Mouse (Mus musculus): Measurements from ENCODE around the gene Hectd4. TPM values are rescaled to one million over a fixed set of nuclear protein-coding genes. Genes with fewer than 3 reads are reported as not detected.
"Not testable (repeated sequence)": the region's sequence is repeated elsewhere in the genome, so short reads cannot be mapped to it uniquely, and the experiment has no call there.

Gene Hectd4
- polyA plus RNA-seq, 1 experiment from 2014 or later, result 4.8 TPM

GRCm38 (mm10) chr5:121307620-121308019, 87.6 kb downstream of the Hectd4 start:
- 85% methylated on average over 3 of the region's 3 CpGs for WGBS
- H3K27me3 ChIP-seq (replicated peaks), result no peaks in the 10 kb centered on the region
- no peak for ATAC-seq (ENCODE audit: insufficient read depth, low FRiP score, low read depth)

GRCm38 (mm10) chr5:121311576-121311975, 91.6 kb downstream of the Hectd4 start:
- 95% methylated on average over 8 of the region's 8 CpGs for WGBS
- Histone ChIP-seq H3K9me3 (no peaks in the 10 kb centered on the region), H3K4me1 (no peaks in the 10 kb centered on the region), H3K4me3 (replicated peaks) (no peak overlapping the region), H3K36me3 (peaks cover 67% of the 10 kb centered on the region), H3K27me3 (replicated peaks) (no peaks in the 10 kb centered on the region), H3K4me2 (no peak overlapping the region), H3K9ac (no peak overlapping the region), H3K27ac (no peak overlapping the region)
- no peak for ATAC-seq (ENCODE audit: insufficient read depth, low FRiP score, low read depth)

More at GRCm38 (mm10) chr5:121307620-121308019, 87.6 kb downstream of the Hectd4 start:
- peaks cover 70% of the 10 kb centered on the region for H3K36me3 ChIP-seq
- H3K4me2 ChIP-seq, result no peak overlapping the region
- no peaks in the 10 kb centered on the region for H3K4me1 ChIP-seq
- no peak overlapping the region for H3K4me3 ChIP-seq (replicated peaks)
- H3K9me3 ChIP-seq, result no peaks in the 10 kb centered on the region
- no peak overlapping the region for H3K9ac ChIP-seq
- no peak overlapping the region for H3K27ac ChIP-seq

- no peak overlapping the region for H3K27ac ChIP-seq
- WGBS, result 91% methylated on average over 10 of the region's 10 CpGs
- H3K4me3 ChIP-seq (replicated peaks), result no peak overlapping the region
- ATAC-seq (ENCODE audit: insufficient read depth, low FRiP score, low read depth), result no peak
- no peak overlapping the region for H3K9ac ChIP-seq
- no peaks in the 10 kb centered on the region for H3K4me1 ChIP-seq
- H3K27me3 ChIP-seq (replicated peaks), result no peaks in the 10 kb centered on the region
- no peaks in the 10 kb centered on the region for H3K9me3 ChIP-seq
- peaks cover 65% of the 10 kb centered on the region for H3K36me3 ChIP-seq
- H3K4me2 ChIP-seq, result no peak overlapping the region
These were observed 93.9 kb downstream of the Hectd4 start for GRCm38 (mm10) chr5:121313764-121314474.

GRCm38 (mm10) chr5:121326079-121326805, 106.2 kb downstream of the Hectd4 start:
- no peak overlapping the region for H3K9ac ChIP-seq
- WGBS, result 88% methylated on average over 14 of the region's 14 CpGs
- peaks cover 55% of the 10 kb centered on the region for H3K36me3 ChIP-seq
- H3K27me3 ChIP-seq (replicated peaks), result no peaks in the 10 kb centered on the region
- no peak for ATAC-seq (ENCODE audit: insufficient read depth, low FRiP score, low read depth)
- H3K4me3 ChIP-seq (replicated peaks), result no peak overlapping the region
- H3K4me2 ChIP-seq, result no peak overlapping the region
- no peaks in the 10 kb centered on the region for H3K9me3 ChIP-seq
- H3K4me1 ChIP-seq, result no peaks in the 10 kb centered on the region
- no peak overlapping the region for H3K27ac ChIP-seq

GRCm38 (mm10) chr5:121329333-121330058, 109.5 kb downstream of the Hectd4 start:
- no peaks in the 10 kb centered on the region for H3K9me3 ChIP-seq
- peaks cover 54% of the 10 kb centered on the region for H3K36me3 ChIP-seq
- no peak for ATAC-seq (ENCODE audit: insufficient read depth, low FRiP score, low read depth)
- no peaks in the 10 kb centered on the region for H3K27me3 ChIP-seq (replicated peaks)
- no peaks in the 10 kb centered on the region for H3K4me1 ChIP-seq
- WGBS, result 68% methylated on average over 11 of the region's 11 CpGs
- H3K27ac ChIP-seq, result peak overlapping the region; percentile 36
- peak overlapping the region; percentile 29 for H3K4me2 ChIP-seq
- H3K4me3 ChIP-seq (replicated peaks), result peak overlapping the region; percentile 17
- H3K9ac ChIP-seq, result no peak overlapping the region

- WGBS, result 81% methylated on average over 14 of the region's 19 CpGs
- H3K4me2 ChIP-seq; H3K27me3 ChIP-seq (replicated peaks); ATAC-seq (ENCODE audit: insufficient read depth, low FRiP score, low read depth); H3K4me1 ChIP-seq; H3K9me3 ChIP-seq; H3K9ac ChIP-seq: not testable (repeated sequence)
- Histone ChIP-seq H3K27ac (peak overlapping the region; percentile 59; the same call in 1 of the 2 replicates), H3K36me3 (peaks cover 53% of the 10 kb centered on the region), H3K4me3 (replicated peaks) (peak overlapping the region; percentile 17; the same call in 1 of the 2 replicates)
These were observed 110.3 kb downstream of the Hectd4 start for GRCm38 (mm10) chr5:121330154-121330816.

- Histone ChIP-seq H3K4me3 (replicated peaks) (no peak overlapping the region), H3K27me3 (replicated peaks) (no peaks in the 10 kb centered on the region), H3K36me3 (peaks cover 48% of the 10 kb centered on the region), H3K9me3 (no peaks in the 10 kb centered on the region), H3K27ac (no peak overlapping the region), H3K4me2 (no peak overlapping the region), H3K9ac (no peak overlapping the region), H3K4me1 (no peaks in the 10 kb centered on the region)
- no peak for ATAC-seq (ENCODE audit: insufficient read depth, low FRiP score, low read depth)
- WGBS, result 90% methylated on average over 10 of the region's 10 CpGs
These were observed 111.7 kb downstream of the Hectd4 start for GRCm38 (mm10) chr5:121331731-121332130.

- Histone ChIP-seq H3K27me3 (replicated peaks) (no peaks in the 10 kb centered on the region), H3K4me3 (replicated peaks) (no peak overlapping the region), H3K36me3 (peaks cover 51% of the 10 kb centered on the region), H3K9me3 (no peaks in the 10 kb centered on the region), H3K4me2 (no peak overlapping the region), H3K4me1 (no peaks in the 10 kb centered on the region), H3K9ac (no peak overlapping the region), H3K27ac (no peak overlapping the region)
- WGBS, result 92% methylated on average over 9 of the region's 9 CpGs
- ATAC-seq (ENCODE audit: insufficient read depth, low FRiP score, low read depth), result no peak
These were observed 114.0 kb downstream of the Hectd4 start for GRCm38 (mm10) chr5:121333976-121334375.

GRCm38 (mm10) chr5:121334454-121334853, 114.4 kb downstream of the Hectd4 start:
- no peaks in the 10 kb centered on the region for H3K4me1 ChIP-seq
- H3K27me3 ChIP-seq (replicated peaks), result no peaks in the 10 kb centered on the region
- H3K4me3 ChIP-seq (replicated peaks), result no peak overlapping the region
- H3K4me2 ChIP-seq, result no peak overlapping the region
- H3K9ac ChIP-seq, result no peak overlapping the region
- 89% methylated on average over 5 of the region's 5 CpGs for WGBS
- H3K9me3 ChIP-seq, result no peaks in the 10 kb centered on the region
- no peak overlapping the region for H3K27ac ChIP-seq
- peaks cover 50% of the 10 kb centered on the region for H3K36me3 ChIP-seq
- ATAC-seq (ENCODE audit: insufficient read depth, low FRiP score, low read depth), result no peak

- Histone ChIP-seq H3K27me3 (replicated peaks) (no peaks in the 10 kb centered on the region), H3K4me2 (no peak overlapping the region), H3K4me3 (replicated peaks) (no peak overlapping the region), H3K4me1 (no peaks in the 10 kb centered on the region), H3K9ac (no peak overlapping the region), H3K9me3 (no peaks in the 10 kb centered on the region), H3K36me3 (peaks cover 51% of the 10 kb centered on the region), H3K27ac (no peak overlapping the region)
- ATAC-seq (ENCODE audit: insufficient read depth, low FRiP score, low read depth), result no peak
- WGBS, result 82% methylated on average over 4 of the region's 4 CpGs
These were observed 115.4 kb downstream of the Hectd4 start for GRCm38 (mm10) chr5:121335426-121335825.

GRCm38 (mm10) chr5:121336009-121336408, 116.0 kb downstream of the Hectd4 start:
- no peaks in the 10 kb centered on the region for H3K9me3 ChIP-seq
- WGBS, result 75% methylated on average over 3 of the region's 3 CpGs
- no peak overlapping the region for H3K9ac ChIP-seq
- ATAC-seq (ENCODE audit: insufficient read depth, low FRiP score, low read depth), result no peak
- H3K36me3 ChIP-seq, result peaks cover 45% of the 10 kb centered on the region
- H3K27ac ChIP-seq, result no peak overlapping the region
- H3K27me3 ChIP-seq (replicated peaks), result no peaks in the 10 kb centered on the region
- no peak overlapping the region for H3K4me2 ChIP-seq
- no peaks in the 10 kb centered on the region for H3K4me1 ChIP-seq
- H3K4me3 ChIP-seq (replicated peaks), result no peak overlapping the region
